Mouse (Mus musculus): Measurements from ENCODE around the gene Cyct. TPM values are rescaled to one million over a fixed set of nuclear protein-coding genes. Genes with fewer than 3 reads are reported as not detected.

Cyct gene
- under 1 TPM; 0.42 to 0.43 TPM for total RNA-seq (2021)

DNA sequence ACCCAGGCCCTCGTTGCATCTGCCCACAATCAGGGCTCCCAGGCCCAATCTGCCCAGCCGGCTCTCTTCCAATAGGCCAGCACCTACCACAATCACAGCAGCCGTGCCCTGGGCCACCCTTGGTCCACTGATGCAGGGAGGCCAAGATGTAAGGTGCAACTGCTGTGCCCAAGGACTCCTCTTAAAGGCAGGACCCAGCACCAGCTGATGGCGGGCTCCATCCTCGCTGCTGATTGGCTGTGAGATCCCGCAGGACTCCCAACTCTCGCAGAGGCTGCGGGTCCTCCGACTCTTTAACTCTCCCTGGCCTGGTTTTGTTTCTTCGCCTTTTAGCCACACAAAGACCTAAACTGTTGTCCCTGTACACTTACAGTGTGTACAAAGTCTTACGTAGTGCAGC, at the start of gene Cyct:
TSS of gene Cyct (minus strand) at position 225 of the 400 bp plus-strand sequence.
- intact Hi-C loops (cut with DNase I) = loop anchor here (10.0 kb wide), 1 partner anchor 235 kb away; no protein-coding TSS in a partner anchor
- no peak for DNase-seq

DNA sequence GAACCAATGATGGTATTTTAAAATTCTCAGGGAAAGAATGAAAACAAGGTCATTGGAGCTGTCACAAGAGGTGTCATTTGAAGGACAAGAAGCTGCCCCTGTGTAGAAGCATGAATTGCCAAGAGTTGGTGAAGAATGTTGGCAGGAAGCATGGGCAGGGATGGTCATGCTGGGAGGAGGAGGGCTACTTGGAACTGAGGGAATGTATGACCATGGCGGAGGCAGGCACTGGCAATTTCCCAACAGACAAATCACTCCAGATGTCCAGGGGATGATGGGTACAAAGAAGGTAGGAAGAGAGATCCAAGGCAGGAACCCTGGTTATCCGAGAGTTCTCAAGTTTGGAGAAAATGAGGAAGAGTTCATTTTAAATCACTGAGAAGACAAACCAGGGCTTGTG, 49.7 kb upstream of the Cyct start:
- peak in 1 of 2 experiments; percentile 11 for DNase-seq
- intact Hi-C loops (cut with DNase I) = no loop called here

DNA sequence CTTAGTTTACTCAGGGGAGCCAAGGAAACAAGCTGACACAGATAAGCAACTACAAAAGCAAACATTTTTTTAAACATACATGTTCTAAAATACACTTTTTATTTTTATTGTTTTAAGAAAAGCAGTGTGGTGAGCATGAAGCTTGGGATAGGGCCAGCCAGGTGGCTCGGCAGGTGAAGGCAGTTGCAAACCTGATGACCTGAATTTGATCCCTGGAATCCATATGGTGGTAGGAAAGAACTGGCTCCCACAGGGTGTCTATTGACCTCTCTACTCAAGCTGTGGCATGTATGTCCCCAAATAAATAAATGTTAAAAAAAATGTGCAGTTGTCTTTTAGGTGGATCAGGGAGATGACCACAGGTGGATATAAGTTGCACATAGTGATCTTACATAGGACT, 49.3 kb upstream of the Cyct start:
- intact Hi-C loops (cut with DNase I) = no loop called here
- DNase-seq = no peak

DNA sequence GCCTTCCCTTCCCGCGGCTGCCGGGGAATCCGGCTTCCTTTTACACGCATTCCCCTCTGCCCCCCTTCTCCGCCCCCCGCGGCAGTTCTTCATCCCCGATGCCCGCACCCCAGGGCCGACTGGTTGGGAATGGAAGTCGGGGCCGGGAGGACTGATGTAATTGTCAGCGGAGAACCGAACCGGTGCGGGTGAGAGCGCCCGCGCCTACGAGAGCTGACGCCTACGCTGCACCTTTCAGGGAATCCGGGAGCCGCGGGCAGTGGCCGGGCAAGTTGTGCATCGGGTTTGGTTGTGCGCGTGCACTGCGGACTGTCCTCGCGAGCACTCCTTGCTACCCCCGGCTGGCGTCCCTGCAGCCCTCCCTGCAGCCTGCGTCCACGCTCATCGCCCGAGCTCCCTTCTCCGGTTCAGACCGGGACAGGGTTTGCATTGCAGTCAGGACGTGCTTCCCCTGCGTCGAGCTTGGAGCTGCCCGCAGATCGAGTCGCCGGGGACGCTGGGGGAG, 46.7 kb upstream of the Cyct start:
- intact Hi-C loops (cut with DNase I) = no loop called here
- DNase-seq = peak; percentile 57 to 61

DNA sequence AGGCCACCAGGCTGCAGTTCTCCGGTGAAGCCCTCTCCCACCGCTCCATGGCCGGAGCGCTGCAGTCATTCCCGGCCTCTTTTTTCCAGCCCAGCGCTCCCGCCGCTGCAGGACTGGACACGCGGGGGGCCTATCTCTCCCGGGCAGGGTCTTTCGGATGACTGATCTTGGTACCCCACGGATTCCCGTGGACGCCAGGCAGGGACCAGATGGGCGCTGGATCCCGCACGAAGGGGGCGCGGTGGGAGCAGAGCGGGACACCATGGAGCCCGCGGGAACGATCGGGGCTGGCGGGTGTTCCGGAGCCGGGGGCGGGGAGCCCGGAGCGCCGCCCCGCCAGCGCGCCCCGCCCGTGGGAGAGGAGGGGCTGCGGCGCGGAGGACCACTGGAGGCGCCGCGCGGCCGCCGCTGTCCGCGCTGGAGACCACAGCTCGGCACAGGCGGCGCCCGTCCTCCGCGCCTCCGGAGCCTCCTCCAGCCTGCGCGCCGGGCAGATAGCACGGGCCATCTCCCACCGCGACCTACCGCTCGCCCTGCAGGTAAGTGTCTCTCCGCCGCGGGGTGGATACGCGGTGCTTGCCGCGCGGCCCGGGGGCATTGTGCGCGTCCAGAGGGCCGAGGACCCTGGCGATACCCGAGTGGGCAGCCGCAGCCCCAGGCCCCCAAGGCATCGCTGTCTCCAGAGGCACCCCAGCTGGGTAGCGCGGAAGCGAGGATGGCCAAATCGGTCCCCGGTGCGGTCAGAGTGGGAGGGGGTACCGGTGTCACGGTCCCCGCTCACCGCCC, 46.1 kb upstream of the Cyct start, which contains the start of gene Osbpl6:
TSS of gene Osbpl6 (plus strand) at position 358 of the 786 bp plus-strand sequence.
- intact Hi-C loops (cut with DNase I) = no loop called here
- DNase-seq = peak; percentile 72 to 78

DNA sequence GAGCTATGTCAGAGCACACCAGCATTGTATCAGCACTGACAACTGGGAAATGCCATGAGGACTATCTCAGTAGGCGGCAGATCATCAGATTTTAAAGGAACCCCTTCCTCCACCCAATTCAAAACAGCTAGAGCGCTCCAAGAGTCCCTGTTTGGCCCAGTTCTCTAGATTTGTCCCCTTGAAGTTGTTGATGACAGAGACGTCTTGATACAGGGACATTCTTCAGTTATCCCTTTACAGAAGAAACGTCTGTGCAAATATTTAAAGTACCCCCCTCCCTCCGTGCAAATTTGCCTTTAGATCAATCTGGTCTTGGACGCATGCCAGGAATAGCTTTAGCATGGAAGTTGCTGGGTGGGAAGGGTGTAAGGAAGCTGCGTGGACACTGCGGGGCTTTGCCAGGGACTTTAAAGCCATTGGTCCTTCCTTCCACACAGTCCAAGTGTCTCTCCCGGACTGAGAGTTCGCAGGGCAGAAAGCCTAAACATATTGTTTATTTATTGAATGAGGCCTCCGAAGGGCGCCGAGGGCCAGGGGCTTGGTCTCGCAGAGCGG, 45.4 kb upstream of the Cyct start:
- intact Hi-C loops (cut with DNase I) = no loop called here
- DNase-seq = no peak

DNA sequence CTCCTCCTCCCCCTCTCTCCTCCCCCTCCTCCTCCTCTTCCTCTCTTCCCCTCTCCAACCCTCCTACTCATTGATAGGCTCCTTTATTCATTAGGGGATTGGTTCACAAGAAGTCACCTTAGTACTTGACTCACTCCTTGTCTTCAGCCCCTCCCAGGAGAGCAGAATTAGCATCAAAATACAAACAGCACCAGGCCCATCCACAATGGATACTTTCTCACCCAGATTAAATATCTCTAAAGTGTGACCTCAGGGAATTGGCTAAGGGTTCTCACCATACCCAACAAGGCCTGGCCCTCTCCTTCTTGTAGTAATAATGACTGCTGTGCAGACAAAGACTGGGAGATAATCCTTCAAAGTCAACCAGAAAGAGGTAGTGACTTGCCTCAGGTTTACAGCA, 39.9 kb upstream of the Cyct start:
- no peak for DNase-seq
- intact Hi-C loops (cut with DNase I) = no loop called here

DNA sequence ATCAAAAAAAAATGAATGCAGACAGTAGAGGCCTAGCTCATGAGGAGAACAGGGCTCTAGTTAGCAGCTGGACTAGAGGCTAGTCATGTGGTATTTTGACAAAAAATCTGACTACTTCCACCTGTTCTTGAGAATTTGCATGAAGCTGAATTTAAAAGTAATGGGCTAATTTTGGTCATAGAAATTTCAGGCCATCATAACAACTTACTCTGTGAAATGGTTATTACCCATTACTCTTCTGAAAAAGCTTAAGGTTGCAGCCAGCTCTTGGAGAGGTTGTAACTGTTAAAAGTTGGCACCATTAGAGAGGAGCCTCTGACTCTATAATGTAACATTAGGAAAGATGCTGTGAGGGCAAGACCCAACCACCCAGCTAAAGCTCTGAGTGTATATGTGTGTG, 26.3 kb upstream of the Cyct start:
- DNase-seq = no peak
- intact Hi-C loops (cut with DNase I) = no loop called here

DNA sequence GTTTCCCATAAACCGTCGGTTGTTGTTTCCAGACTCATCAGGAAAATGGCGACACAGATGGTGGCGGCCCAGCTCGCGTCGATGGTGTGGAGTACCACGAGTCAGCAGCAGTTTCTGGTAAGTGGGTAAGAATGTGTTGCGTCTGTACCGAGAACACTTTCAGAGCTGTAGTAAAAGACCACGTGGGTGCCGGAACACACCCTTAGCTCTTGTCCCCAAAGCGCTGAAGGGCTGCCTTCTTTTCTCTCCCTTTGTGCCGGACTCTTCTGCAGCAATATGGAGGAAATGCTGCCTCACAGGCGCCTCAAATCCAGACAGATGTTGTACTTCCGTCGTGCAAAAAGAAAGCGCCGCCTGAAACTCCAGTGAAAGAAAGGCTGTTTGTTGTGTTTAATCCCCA, 18.4 kb upstream of the Cyct start:
- intact Hi-C loops (cut with DNase I) = no loop called here
- DNase-seq = no peak

DNA sequence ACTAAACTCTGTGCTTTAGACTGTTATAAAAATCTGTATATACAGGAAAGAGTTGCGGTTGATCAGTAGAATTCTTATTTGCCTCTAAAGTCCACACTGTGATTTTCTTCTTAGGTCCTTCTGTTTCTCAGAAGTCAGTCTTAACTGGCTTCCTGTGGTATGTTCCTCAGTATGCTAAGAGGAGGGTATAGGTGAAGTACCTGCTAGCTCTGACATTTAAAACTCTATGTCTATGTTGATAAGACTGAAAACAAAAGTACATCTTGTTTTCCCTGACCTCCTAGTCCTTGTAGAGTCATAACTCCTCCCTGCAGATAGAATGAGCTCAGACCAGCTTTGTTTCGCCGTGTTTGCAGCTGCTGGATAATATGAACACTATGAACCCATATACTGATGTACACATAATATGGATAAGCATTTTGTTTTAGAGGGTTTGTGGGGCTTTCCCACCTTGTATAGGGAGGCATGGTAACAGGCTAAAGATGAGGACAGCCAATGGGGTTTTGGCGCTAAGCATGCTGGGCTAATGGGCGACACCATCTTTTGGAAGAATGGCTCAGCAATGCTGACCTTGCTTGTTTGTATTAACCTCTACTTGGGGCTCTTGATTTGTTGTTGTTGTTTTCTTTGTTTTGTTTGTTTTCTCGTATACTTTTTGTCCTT, 14.4 kb upstream of the Cyct start:
- no peak for DNase-seq
- intact Hi-C loops (cut with DNase I) = no loop called here

DNA sequence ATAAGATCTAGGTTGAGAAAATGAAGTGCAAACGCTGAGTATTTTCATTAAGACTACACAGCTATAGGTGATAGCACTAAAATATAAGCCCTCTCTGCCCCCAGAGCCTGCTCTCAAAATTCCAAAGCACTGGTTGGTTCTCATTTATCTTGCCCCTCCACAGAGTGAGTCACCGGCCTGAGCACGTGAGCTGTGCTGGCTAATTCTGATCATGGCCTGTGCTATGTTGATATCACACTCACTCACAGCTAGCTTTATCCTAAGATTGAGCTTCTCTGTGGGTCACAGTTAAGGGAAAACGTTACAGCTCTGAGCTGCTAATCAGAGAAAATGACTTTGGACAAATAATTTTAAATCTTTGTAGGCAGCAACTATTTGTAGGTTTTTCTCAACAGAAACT, 12.0 kb upstream of the Cyct start:
- intact Hi-C loops (cut with DNase I) = no loop called here
- peak; percentile 33 to 58 for DNase-seq

DNA sequence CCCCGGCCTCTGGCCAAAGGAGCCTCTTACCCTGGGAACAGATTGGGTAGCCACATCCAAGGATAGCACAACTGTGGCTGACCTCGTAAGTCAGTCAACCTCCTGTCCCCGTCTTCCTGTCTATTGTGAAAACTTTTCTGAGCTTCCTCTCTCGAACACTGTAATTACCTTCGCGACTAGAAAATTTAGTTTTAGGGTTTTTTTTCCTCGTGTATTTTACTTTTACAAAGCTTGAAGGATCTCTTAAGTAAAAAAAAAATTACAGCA, 10.3 kb upstream of the Cyct start:
- intact Hi-C loops (cut with DNase I) = no loop called here
- no peak for DNase-seq

DNA sequence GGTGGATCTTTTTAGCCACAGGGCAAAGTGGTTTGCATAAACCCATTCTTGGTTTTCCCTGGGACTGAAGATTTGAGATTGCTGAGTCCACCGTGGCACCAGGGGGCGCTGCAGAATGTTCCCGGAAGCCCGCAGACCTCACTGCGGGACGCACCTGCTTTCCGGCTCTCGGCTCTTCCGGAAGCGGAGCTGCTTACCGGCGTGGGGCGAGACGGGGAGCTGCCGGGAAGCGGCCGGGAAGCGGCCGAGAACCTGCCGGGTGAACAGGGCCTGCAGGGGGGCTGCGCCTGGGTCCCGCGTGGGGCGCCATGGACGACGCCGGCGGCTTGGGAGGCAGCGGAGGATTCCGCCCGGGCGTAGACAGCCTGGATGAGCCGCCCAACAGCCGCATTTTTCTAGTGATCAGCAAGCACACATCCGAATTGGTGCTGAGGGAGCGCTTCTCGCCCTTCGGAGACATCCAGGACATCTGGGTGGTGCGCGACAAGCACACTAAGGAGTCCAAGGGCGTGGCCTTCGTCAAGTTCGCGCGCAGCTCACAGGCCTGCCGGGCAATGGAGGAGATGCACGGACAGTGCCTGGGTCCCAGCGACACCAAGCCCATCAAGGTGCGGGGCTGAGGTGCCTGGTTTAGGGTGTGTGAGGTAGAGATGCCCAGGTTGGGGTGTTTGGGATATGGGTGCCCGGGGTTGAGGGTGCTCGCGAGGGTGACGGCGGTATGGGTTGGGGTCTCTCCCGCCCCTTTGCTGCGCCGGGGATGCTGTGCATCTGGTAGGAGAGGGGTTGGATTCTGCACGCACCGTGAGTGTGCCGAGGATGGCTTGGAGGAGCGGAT, 9.8 kb upstream of the Cyct start, which contains the start of gene Rbm45:
TSS of gene Rbm45 (plus strand) at position 164 of the 835 bp plus-strand sequence.
- intact Hi-C loops (cut with DNase I) = loop anchor here (10.0 kb wide), 1 partner anchor 245 kb away; no protein-coding TSS in a partner anchor
- DNase-seq = peak; percentile 89 to 93

DNA sequence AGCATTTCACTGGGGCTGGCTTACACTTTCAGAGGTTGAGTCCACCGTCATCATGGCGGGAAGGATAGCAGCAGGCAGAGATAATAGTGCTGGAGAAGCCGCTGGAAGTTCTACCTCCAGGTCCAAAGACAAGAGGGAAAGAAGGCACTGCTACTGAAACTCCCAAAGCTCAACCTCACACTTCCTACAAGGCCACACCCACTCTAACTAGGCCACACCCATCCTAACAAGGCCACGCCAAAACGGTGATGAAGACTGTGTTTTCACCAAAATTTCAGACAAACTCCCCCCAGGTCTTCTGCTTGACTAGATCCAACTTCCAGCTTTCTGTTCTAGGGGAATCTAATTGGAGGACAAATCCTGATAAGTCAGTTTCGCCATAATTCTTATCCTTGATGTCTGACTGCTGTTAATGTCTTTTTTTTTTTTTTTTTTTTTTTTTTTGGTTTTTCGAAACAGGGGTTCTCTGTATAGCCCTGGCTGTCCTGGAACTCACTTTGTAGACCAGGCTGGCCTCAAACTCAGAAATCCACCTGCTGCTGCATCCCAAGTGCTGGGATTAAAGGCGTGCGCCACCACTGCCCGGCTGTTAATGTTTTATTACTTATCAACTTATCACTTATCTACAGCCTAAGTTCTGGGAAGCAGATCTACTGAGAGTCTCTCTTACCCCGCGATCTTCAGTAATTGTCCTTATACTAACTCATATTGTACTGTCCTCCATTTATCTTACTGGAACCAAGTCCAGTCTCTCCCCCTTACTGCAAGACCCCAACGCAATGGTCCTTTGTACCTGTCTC, 8.8 kb upstream of the Cyct start:
- intact Hi-C loops (cut with DNase I) = loop anchor here (10.0 kb wide), 1 partner anchor 244 kb away; no protein-coding TSS in a partner anchor
- DNase-seq = no peak

DNA sequence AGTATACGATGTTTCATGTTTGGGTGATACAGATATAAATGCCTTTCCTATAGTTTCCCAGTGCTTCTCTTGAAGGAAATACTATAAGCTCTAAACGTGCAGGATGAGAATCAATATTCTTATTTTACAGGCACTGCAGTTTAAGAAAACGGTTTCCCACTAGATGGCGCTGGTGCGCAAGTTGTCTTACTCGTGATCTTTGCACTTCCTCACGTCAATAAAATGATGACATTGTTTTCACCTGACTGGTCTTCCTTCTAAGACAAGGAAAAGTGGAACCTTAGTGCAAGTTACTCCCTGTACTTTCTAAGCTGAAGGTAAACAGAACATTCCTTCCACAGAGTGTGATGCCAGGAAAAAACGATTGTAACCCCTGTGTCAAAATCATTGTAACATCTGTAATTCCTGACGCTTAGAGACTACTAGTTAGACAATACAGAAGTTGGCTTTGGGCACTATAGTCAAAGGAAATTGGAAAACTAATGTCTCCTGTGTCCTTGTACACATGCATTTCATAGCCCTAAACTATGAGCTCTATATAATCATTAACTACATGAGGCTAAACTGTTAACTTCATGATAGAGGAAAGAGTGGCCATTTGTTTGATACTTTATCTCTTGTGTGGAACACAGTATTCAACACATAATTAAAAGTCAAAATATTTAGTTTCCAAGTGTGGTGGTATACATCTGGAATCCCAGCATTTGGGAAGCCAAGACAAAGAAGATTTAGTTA, 7.1 kb upstream of the Cyct start:
- intact Hi-C loops (cut with DNase I) = loop anchor here (1.0 to 10.0 kb wide), 2 partner anchors 243 to 251 kb away; no protein-coding TSS in a partner anchor
- peak; percentile 78 to 90 for DNase-seq

DNA sequence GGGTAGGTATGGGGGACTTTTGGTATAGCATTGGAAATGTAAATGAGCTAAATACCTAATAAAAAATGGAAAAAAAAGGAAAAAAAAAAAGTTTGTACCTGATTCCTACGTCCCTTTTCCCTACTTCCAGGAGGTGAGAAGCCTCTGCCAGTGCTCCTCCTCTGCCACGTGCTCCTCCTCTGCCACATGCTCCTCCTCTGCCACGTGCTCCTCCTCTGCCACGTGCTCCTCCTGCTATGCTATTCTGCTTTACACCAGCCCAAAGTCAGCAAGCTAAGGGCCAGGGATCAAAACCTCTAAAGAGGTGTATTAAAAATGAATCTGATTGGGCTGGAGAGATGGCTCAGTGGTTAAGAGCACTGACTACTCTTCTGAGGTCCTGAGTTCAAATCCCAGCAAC, 5.6 kb upstream of the Cyct start:
- intact Hi-C loops (cut with DNase I) = loop anchor here (10.0 kb wide), 1 partner anchor 241 kb away; no protein-coding TSS in a partner anchor

DNA sequence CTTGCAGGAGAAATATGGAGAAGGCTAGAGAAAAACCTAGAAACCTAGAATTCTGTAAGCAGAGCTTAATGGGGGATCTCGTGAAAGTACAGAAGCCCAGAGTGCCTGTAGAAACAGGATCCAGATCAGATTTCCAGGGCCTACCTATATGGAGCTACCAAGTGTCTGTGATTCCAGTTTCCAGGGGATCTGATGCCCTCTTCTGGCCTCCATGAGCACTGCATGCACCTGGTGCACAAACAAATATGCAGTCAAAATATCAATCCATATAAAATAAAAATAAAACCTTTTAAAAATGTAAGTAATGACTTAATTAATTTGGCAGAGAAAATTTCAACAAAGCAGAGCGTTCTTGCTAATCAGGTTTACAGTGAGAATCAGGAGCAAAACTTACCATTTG, 1.9 kb upstream of the Cyct start:
- peak in 1 of 2 experiments; percentile 35 for DNase-seq
- intact Hi-C loops (cut with DNase I) = loop anchor here (2.0 to 10.0 kb wide), 2 partner anchors 107 to 237 kb away; no protein-coding TSS in a partner anchor

More for the DNA sequence above, 5.6 kb upstream of the Cyct start:
- no peak for DNase-seq

DNA sequence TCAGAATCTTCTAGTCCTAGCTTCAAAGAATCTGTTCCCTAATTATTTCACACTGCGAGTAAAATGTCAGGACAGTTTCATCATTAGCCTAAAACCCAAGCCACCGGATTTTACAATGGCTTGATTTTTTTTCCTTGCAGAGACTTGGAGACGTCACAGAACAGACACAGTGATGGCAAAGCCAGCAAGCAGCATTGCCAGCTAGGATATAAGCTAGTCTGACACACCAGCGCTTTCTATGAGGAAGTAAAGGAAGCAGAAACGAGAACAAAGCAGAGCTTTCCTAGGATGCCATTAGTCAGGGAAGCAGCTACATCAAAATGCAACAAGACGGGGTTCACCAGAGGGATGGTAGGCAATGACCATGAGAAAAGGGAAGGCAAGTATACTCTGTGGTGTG, 12.4 kb downstream of the Cyct start:
- DNase-seq = no peak
- intact Hi-C loops (cut with DNase I) = no loop called here

DNA sequence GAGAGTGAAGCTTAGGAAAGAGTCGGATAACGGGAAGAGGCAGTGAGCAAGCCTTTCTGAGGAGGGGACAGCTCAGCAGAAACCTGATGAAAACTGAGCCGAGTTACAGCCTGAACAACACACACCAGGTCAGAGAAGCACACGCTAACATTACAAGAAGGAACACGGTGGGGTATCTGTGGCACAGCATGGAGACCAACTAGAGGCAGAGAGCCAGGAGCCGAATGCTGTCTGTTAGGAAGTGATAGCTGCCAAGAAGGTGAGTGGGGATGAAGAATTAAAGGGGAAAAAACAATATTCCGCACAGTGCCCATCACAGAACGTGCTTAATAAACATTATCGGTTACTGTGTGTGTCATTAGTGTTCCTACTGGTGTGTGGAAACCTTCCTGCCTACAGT, 18.1 kb downstream of the Cyct start:
- DNase-seq = no peak
- intact Hi-C loops (cut with DNase I) = no loop called here
